Mouse (Mus musculus) MEL (cell line): ENCODE results near the gene Gm11037. TPM values are rescaled to one million over a fixed set of nuclear protein-coding genes. Genes with fewer than 3 reads are reported as not detected.

Experiments
- DNase-seq: peaks from one replicate; pipeline ENCODE4 v3.0.0; 2011; ENCODE audit warnings: low read depth, low spot score
- H3K27ac ChIP-seq: 2 replicates; pipeline ENCODE4 v1.5.1; 2012; ENCODE audit warnings: low read depth, mild to moderate bottlenecking, control low read depth, low read length, moderate library complexity; ENCODE audit not compliant: control insufficient read depth
- H3K27me3 ChIP-seq, 2 experiments: fragments of 150-350 bp in 1 of 2; sonication (generic) in 1 of 2; 2 replicates each; pipeline ENCODE4 v1.6.1; 2012; ENCODE audit warnings: low read length in 2 of 2, mild to moderate bottlenecking in 2 of 2, improper control_type of control experiment in 1 of 2, moderate library complexity in 1 of 2; ENCODE audit not compliant: insufficient read depth in 2 of 2, control insufficient read depth in 1 of 2
- H3K36me3 ChIP-seq, 2 experiments: 2 replicates each; pipeline ENCODE4 v1.6.1; 2012 to 2014; ENCODE audit warnings: low read length in 2 of 2, improper control_type of control experiment in 1 of 2, inconsistent platforms in 1 of 2, mild to moderate bottlenecking in 1 of 2; ENCODE audit not compliant: insufficient read depth in 2 of 2, control insufficient read depth in 1 of 2
- H3K4me1 ChIP-seq, 2 experiments: fragments of 150-350 bp in 1 of 2; sonication (generic) in 1 of 2; 2 replicates each; pipeline ENCODE4 v1.6.1; 2012; ENCODE audit warnings: low read length in 2 of 2, improper control_type of control experiment in 1 of 2, mild to moderate bottlenecking in 1 of 2; ENCODE audit not compliant: insufficient read depth in 2 of 2, control insufficient read depth in 1 of 2
- H3K4me3 ChIP-seq, 2 experiments: fragments of 150-350 bp in 1 of 2; sonication (generic) in 1 of 2; 2 replicates each; pipeline ENCODE4 v1.5.1; 2012; ENCODE audit warnings: low read depth in 2 of 2, low read length in 2 of 2, mild to moderate bottlenecking in 2 of 2, moderate library complexity in 2 of 2, control low read depth in 1 of 2, improper control_type of control experiment in 1 of 2; ENCODE audit not compliant: control insufficient read depth in 1 of 2, insufficient read depth in 1 of 2
- H3K79me2 ChIP-seq: 2 replicates; pipeline ENCODE4 v1.6.1; 2012; ENCODE audit warnings: mild to moderate bottlenecking, low read length, moderate library complexity; ENCODE audit not compliant: control insufficient read depth, poor library complexity, insufficient read depth
- H3K9ac ChIP-seq: 2 replicates; pipeline ENCODE4 v1.6.1; 2012; ENCODE audit warnings: low read depth, mild to moderate bottlenecking, control low read depth, low read length, moderate library complexity; ENCODE audit not compliant: control insufficient read depth, poor library complexity, severe bottlenecking
- H3K9me3 ChIP-seq: fragments of 150-350 bp; sonication (generic); replicated peaks from 2 replicates; pipeline ENCODE4 v1.6.1; 2012; ENCODE audit warnings: mild to moderate bottlenecking, low read length, improper control_type of control experiment, moderate library complexity; ENCODE audit not compliant: insufficient read depth
- BHLHE40 ChIP-seq: IDR thresholded peaks from 2 replicates; pipeline ENCODE4 v1.6.1; 2012; ENCODE audit warnings: low read depth, mild to moderate bottlenecking, inconsistent platforms, low read length, improper control_type of control experiment, borderline replicate concordance
- EP300 ChIP-seq, 2 experiments: IDR thresholded peaks; 2 replicates each; pipeline ENCODE4 v1.6.1; 2011; ENCODE audit warnings: improper control_type of control experiment in 2 of 2, low read length in 2 of 2, low read depth in 1 of 2, mild to moderate bottlenecking in 1 of 2
- ETS1 ChIP-seq: IDR thresholded peaks from 2 replicates; pipeline ENCODE4 v1.6.1; 2012; ENCODE audit warnings: low read depth, mild to moderate bottlenecking, inconsistent platforms, low read length, improper control_type of control experiment, moderate library complexity
- GABPA ChIP-seq: IDR thresholded peaks from 2 replicates; pipeline ENCODE4 v1.6.1; 2012; ENCODE audit warnings: low read depth, mild to moderate bottlenecking, inconsistent platforms, low read length, improper control_type of control experiment, moderate library complexity
- KAT2A ChIP-seq: conservative IDR thresholded peaks from 2 replicates; pipeline ENCODE4 v1.6.1; 2012; ENCODE audit warnings: low read depth, low read length, improper control_type of control experiment, inconsistent platforms
- MAFK ChIP-seq: IDR thresholded peaks from 2 replicates; pipeline ENCODE4 v1.6.1; 2011; ENCODE audit warnings: low read depth, mild to moderate bottlenecking, low read length, improper control_type of control experiment, borderline replicate concordance
- MYB ChIP-seq: IDR thresholded peaks from 2 replicates; pipeline ENCODE4 v1.6.1; 2011; ENCODE audit warnings: mild to moderate bottlenecking, low read depth, low read length, improper control_type of control experiment
- NELFE ChIP-seq: IDR thresholded peaks from 2 replicates; pipeline ENCODE4 v1.6.1; 2011; ENCODE audit warnings: low read depth, low read length, improper control_type of control experiment
- NRF1 ChIP-seq: IDR thresholded peaks from 2 replicates; pipeline ENCODE4 v1.6.1; 2014; ENCODE audit warnings: low read depth, mild to moderate bottlenecking, inconsistent platforms, low read length, improper control_type of control experiment, moderate library complexity; ENCODE audit not compliant: poor library complexity, insufficient read depth, severe bottlenecking
- POLR2AphosphoS2 ChIP-seq: IDR thresholded peaks from 2 replicates; pipeline ENCODE4 v1.6.1; 2011; ENCODE audit warnings: low read length, improper control_type of control experiment
- RAD21 ChIP-seq: IDR thresholded peaks from 2 replicates; pipeline ENCODE4 v1.6.1; 2011; ENCODE audit warnings: mild to moderate bottlenecking, low read depth, low read length, improper control_type of control experiment
- RCOR1 ChIP-seq: IDR thresholded peaks from 2 replicates; pipeline ENCODE4 v1.6.1; 2012; ENCODE audit warnings: low read depth, mild to moderate bottlenecking, inconsistent platforms, low read length, improper control_type of control experiment
- SIN3A ChIP-seq: IDR thresholded peaks from 2 replicates; pipeline ENCODE4 v1.6.1; 2012; ENCODE audit warnings: low read length, improper control_type of control experiment, inconsistent platforms
- SMC3 ChIP-seq: IDR thresholded peaks from 2 replicates; pipeline ENCODE4 v1.6.1; 2011; ENCODE audit warnings: low read depth, low read length, improper control_type of control experiment
- TBP ChIP-seq: IDR thresholded peaks from 2 replicates; pipeline ENCODE4 v1.8.0; 2011; ENCODE audit warnings: low read depth, low read length, improper control_type of control experiment
- TCF12 ChIP-seq: IDR thresholded peaks from 2 replicates; pipeline ENCODE4 v1.6.1; 2014; ENCODE audit warnings: low read depth, mild to moderate bottlenecking, inconsistent platforms, low read length, improper control_type of control experiment, moderate library complexity
- USF1 ChIP-seq: IDR thresholded peaks from 2 replicates; pipeline ENCODE4 v1.6.1; 2014; ENCODE audit warnings: low read depth, mild to moderate bottlenecking, inconsistent platforms, low read length, improper control_type of control experiment, moderate library complexity
- USF2 ChIP-seq, 2 experiments: IDR thresholded peaks; 2 replicates each; pipeline ENCODE4 v1.6.1; 2011 to 2012; ENCODE audit warnings: improper control_type of control experiment in 2 of 2, low read length in 2 of 2, borderline replicate concordance in 1 of 2, inconsistent platforms in 1 of 2, low read depth in 1 of 2, mild to moderate bottlenecking in 1 of 2; ENCODE audit not compliant: insufficient read depth in 1 of 2
- ZC3H11A ChIP-seq: IDR thresholded peaks from 2 replicates; pipeline ENCODE4 v1.6.1; 2012; ENCODE audit warnings: low read depth, mild to moderate bottlenecking, inconsistent platforms, low read length, improper control_type of control experiment
- ZKSCAN1 ChIP-seq: IDR thresholded peaks from 2 replicates; pipeline ENCODE4 v1.6.1; 2012; ENCODE audit warnings: low read depth, mild to moderate bottlenecking, inconsistent platforms, low read length, improper control_type of control experiment, moderate library complexity
- ZMIZ1 ChIP-seq: IDR thresholded peaks from 2 replicates; pipeline ENCODE4 v1.6.1; 2012; ENCODE audit warnings: low read depth, mild to moderate bottlenecking, inconsistent platforms, low read length, improper control_type of control experiment, moderate library complexity
- ZNF384 ChIP-seq: IDR thresholded peaks from 2 replicates; pipeline ENCODE4 v1.6.1; 2012; ENCODE audit warnings: low read depth, mild to moderate bottlenecking, inconsistent platforms, low read length, improper control_type of control experiment
- polyA plus RNA-seq, 2 experiments: library from polyadenylated mRNA; stranded (reverse) in 1 of 2; unstranded in 1 of 2; fragments of >175 nt in 1 of 2; fragments of >200 nt in 1 of 2; gene quantifications; 2 replicates each; pipeline versions ENCODE4 v1.2.1 to v1.2.4; 2012; ENCODE audit warnings: low replicate concordance in 2 of 2, low read depth in 1 of 2; ENCODE audit not compliant: insufficient read length in 2 of 2, insufficient read depth in 1 of 2, missing spikeins in 1 of 2
- total RNA-seq: library from RNA; depleted of rRNA; stranded (reverse); fragments of 300-350 nt; gene quantifications from 2 replicates; pipeline ENCODE4 v1.2.3, GENCODE M21; 2012

The Gm11037 gene
- total and polyA plus RNA-seq, 3 experiments, result not detected

- Histone ChIP-seq H3K79me2 (no peaks in the 10 kb centered on the region), H3K9ac (no peak overlapping the region), H3K9me3 (no peaks in the 10 kb centered on the region), H3K4me1 (peaks cover 0 to 7% of the 10 kb centered on the region in 2 experiments; a peak in 2 of 4 replicates), H3K4me3 (no peak overlapping the region)
- DNase-seq, result no peak
- no peak for TF ChIP-seq NELFE
- no peak for TF ChIP-seq POLR2AphosphoS2
- TF ChIP-seq ZMIZ1, result no peak
- no peak for TF ChIP-seq ETS1
- no peak for TF ChIP-seq GABPA
- no peak for TF ChIP-seq ZC3H11A
- no peak for TF ChIP-seq MAFK
- no peak for TF ChIP-seq BHLHE40
- no peak for TF ChIP-seq SIN3A
- TF ChIP-seq TCF12, result no peak
- TF ChIP-seq USF2 (IDR thresholded peaks at IDR 0.05; ENCODE audit: borderline replicate concordance in 1 of 2, insufficient read depth in 1 of 2, low read depth in 1 of 2, low read length in 2 of 2), result no peak
- TF ChIP-seq SMC3, result no peak
- TF ChIP-seq ZNF384, result no peak
- TF ChIP-seq RCOR1, result no peak
- TF ChIP-seq TBP, result no peak
- no peak for TF ChIP-seq MYB
- TF ChIP-seq KAT2A, result no peak
- TF ChIP-seq, all 39 proteins: peak for 0
- Histone ChIP-seq H3K27ac (no peak overlapping the region), H3K27me3 (no peaks in the 10 kb centered on the region), H3K36me3 (no peaks in the 10 kb centered on the region; a peak in 2 of 4 replicates)
Measured at GRCm38 (mm10) chr2:131146193-131147042, 13.1 kb downstream of the Gm11037 start.

GRCm38 (mm10) chr2:131147043-131147365 lies 13.7 kb downstream of the Gm11037 start:
- Histone ChIP-seq H3K9ac (no peak overlapping the region), H3K27me3 (no peaks in the 10 kb centered on the region), H3K4me1 (peaks cover 0 to 5% of the 10 kb centered on the region in 2 experiments; a peak in 2 of 4 replicates), H3K36me3 (no peaks in the 10 kb centered on the region; a peak in 2 of 4 replicates), H3K4me3 (no peak overlapping the region), H3K79me2 (no peaks in the 10 kb centered on the region), H3K27ac (no peak overlapping the region), H3K9me3 (no peaks in the 10 kb centered on the region)
- no peak for DNase-seq
- TF ChIP-seq RCOR1, result no peak
- TF ChIP-seq SIN3A, result no peak
- no peak for TF ChIP-seq RAD21
- TF ChIP-seq EP300 (IDR thresholded peaks at IDR 0.05; ENCODE audit: low read depth in 1 of 2, low read length in 2 of 2), result no peak
- TF ChIP-seq ZKSCAN1, result no peak
- TF ChIP-seq TBP, result no peak
- TF ChIP-seq USF1, result no peak
- TF ChIP-seq NRF1, result no peak
